Mouse (Mus musculus) layer of hippocampus, adult 2 months (tissue): ENCODE results near the gene Ctnnbl1. TPM values are rescaled to one million over a fixed set of nuclear protein-coding genes. Genes with fewer than 3 reads are reported as not detected.
A peak's percentile ranks its signal among the peaks of the same experiment; 100 is the strongest.

ENCODE experiments used
- DNase-seq, 2 experiments: peaks; one replicate each; pipeline ENCODE4 v3.0.0; 2022; ENCODE audit warnings: low spot score in 2 of 2
- H3K27ac ChIP-seq: fragments of 200-600 bp; 2 replicates; pipeline ENCODE4 v1.8.1; 2022
- H3K4me3 ChIP-seq: fragments of 200-600 bp; 2 replicates; pipeline ENCODE4 v1.8.1; 2022; ENCODE audit warnings: mild to moderate bottlenecking
- CTCF ChIP-seq: fragments of 200-600 bp; conservative IDR thresholded peaks from 2 replicates; pipeline ENCODE4 v1.8.1; 2022; ENCODE audit warnings: antibody characterized with exemption, mild to moderate bottlenecking, moderate library complexity
- total RNA-seq, 2 experiments: library from RNA; stranded (reverse); gene quantifications; 2 replicates each; pipeline ENCODE4 v1.2.3; 2021

The Ctnnbl1 gene
- total RNA-seq, 2 experiments from 2014 or later, result 29.2 to 32.8 TPM

DNA sequence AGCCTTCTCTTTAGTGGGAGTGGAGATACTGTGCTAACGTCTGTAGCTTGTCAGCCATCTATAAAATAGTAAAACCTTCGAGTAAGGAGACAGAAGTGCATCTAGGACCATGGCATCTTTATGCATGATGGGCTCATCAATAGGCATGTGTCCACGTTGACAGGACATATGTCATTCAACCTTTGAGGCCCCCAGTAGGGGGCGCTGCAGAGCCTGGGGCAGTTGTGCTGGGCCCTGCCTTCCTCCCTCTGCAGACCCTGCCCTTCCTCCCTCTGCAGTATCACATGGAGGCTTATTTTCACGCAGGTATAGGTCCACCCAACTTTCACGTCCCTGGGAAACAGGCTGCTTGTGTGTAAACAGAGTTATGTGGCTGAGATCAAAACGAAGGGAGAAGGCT is 19.0 kb downstream of the Ctnnbl1 start:
- no peak for DNase-seq
- no peak overlapping the region for H3K27ac ChIP-seq
- TF ChIP-seq CTCF, result peak; percentile 75
- no peak overlapping the region for H3K4me3 ChIP-seq

DNA sequence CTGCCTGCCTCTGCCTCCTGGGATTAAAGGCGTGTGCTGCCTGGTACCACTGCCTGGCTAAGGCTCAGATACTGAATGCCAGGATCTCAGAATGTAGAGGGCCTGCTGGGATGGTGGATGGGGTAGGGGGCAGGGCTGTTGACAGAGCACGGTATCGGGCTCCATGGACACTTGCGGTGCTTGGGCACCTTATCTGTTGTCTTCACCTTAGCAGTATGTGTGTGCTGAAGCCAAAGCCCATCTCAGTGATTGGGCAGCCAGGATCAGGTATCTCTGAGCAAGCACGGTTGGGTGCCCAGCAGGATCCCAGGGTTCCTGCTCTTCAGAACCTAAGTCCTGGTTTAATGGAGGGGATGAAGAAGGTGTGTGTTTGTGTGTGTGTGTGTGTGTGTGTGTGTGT is 21.2 kb downstream of the Ctnnbl1 start:
- no peak for TF ChIP-seq CTCF
- H3K4me3 ChIP-seq, result no peak overlapping the region
- no peak for DNase-seq
- no peak overlapping the region for H3K27ac ChIP-seq

DNA sequence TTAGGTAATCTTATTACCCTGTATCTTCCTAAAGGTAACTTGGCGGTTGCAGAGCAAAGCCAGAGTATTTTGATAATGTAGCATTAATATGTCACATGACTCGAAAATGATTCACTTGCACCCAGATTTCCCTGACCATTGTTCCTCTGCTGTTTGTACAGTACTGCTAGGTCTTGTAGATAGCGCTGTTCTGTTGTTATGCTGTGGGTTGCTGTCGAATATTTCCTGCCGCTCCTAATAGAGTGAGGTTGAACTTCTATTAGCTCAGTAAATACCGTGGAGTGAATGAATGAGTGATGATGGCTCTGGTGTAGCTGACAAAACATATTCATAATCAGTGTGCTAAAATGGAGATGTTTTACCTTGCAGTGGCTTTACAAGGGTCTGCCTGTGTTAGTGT is 22.5 kb downstream of the Ctnnbl1 start:
- H3K27ac ChIP-seq, result no peak overlapping the region
- no peak for DNase-seq
- TF ChIP-seq CTCF, result no peak
- no peak overlapping the region for H3K4me3 ChIP-seq

DNA sequence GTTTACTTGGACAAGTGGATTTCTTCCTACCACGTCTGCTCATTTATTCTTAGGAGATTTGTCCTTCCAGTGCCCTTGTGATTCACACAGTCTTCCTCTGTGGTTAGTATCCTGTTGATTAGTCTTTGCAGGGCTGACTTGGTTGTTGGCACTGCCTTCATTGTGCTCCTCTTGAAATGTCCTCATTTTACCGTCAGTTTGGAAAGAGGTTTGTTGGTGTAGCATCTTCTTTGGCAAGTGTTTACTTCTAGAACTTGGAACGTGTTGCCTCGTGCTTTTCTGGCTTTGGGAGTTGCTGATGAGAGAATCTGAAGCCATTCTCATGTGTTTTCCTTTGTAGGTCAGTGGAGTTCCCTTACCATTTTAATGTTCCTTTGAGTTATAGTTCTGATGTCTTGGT is 25.7 kb downstream of the Ctnnbl1 start:
- no peak overlapping the region for H3K4me3 ChIP-seq
- TF ChIP-seq CTCF, result no peak
- H3K27ac ChIP-seq, result no peak overlapping the region
- DNase-seq, result no peak

DNA sequence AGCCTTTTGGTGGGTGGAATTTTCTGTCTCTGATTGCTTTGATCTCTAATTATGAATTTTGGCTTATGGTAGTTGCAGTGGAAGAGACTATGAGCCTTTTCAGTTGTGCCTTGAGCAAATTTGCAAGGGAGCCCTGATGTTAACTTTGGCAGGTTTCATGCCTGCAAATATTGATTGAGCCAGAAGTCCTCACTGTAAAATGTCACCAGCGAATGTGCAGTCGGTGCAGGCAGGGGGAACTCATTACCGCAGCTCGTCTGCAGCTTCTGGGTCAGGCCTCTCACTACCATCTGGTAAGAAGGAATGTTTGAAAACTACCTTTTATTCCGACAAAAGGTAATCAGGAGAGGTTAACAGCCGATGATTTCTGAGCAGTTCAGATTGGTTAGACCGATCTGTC is 29.4 kb downstream of the Ctnnbl1 start:
- peak overlapping the region; percentile 68 for H3K27ac ChIP-seq
- peak; percentile 43 to 57 for DNase-seq

DNA sequence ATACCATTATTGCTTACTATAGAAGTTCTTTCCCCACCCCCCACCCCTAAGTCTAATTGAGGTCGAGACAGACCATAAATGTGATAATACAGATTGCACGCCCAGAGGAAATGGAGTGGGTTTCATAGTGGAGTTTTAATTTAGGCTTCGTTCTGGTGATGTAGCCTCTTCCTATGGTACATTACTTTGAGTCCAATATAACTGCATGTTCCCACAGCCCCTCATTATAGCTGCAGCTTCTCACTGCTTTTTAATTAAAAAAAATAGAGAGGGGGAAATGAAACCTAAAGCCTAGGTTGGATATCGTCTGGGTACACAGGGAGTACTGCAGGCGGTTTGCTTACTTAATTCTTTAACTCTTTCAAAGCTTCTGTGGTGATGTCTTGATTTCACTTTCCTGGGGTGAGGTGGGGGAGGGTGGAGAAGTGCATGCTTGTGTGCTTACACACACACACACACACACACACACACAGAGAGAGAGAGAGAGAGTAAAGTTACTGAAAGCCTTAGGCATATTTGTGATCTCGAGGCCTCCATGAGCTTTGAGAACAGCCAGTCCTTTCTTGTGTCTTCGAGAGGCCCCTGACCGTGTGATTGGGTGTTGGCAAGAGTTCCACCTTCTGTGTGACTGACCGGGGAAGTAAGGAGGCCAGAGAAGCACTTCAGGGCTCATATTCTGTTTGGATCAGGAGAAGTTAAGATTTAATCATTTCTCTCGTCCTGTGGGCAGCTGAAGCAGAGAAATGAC is 31.7 kb downstream of the Ctnnbl1 start:
- no peak for DNase-seq
- no peak for TF ChIP-seq CTCF
- no peak overlapping the region for H3K4me3 ChIP-seq
- H3K27ac ChIP-seq, result peak overlapping the region; percentile 23; the same call in 1 of the 2 replicates

More for the DNA sequence above, 29.4 kb downstream of the Ctnnbl1 start:
- TF ChIP-seq CTCF, result no peak
- H3K4me3 ChIP-seq, result peak overlapping the region; percentile 32; the same call in 1 of the 2 replicates

DNA sequence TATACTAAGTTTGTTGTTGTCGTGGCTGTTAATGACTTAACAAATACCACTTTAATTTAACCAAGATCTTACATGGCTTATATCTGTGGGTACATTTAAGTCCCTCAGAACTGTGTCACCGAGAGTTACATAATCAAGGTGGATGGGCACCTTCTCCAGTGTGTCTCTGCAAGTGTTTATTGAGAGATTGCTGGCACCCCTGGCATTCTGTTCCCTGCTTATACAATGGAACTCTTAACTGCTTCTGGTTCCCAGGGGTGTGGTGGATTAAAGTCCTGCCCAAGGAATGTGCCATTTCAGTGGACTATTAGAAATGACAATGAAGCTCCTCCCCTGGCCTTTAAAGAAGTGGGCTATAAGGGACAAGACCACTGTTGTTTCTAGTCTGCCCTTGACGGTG is 33.6 kb downstream of the Ctnnbl1 start:
- peak overlapping the region; percentile 32; the same call in 1 of the 2 replicates for H3K27ac ChIP-seq
- no peak for DNase-seq
- H3K4me3 ChIP-seq, result no peak overlapping the region
- no peak for TF ChIP-seq CTCF

DNA sequence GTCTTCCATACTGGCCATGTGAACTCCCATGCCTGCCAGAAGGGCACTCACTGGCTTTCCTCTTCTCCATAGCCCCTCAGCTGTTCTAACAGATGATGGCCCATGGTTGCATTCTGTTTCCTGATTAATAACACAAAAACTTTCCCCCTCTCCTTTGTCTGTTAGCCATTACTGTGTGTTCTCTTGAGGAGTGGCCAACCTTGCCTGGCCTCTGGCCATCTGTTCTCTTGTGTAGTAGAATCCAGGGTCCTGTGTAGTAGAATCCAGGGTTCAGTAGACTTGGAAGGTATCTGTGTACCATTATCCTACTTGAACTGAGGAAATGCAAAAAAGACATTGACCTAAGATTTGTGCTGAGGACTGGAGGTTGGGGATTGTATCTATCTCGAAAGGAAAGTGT is 36.5 kb downstream of the Ctnnbl1 start:
- Histone ChIP-seq H3K4me3 (no peak overlapping the region), H3K27ac (no peak overlapping the region)
- DNase-seq, result no peak
- no peak for TF ChIP-seq CTCF

DNA sequence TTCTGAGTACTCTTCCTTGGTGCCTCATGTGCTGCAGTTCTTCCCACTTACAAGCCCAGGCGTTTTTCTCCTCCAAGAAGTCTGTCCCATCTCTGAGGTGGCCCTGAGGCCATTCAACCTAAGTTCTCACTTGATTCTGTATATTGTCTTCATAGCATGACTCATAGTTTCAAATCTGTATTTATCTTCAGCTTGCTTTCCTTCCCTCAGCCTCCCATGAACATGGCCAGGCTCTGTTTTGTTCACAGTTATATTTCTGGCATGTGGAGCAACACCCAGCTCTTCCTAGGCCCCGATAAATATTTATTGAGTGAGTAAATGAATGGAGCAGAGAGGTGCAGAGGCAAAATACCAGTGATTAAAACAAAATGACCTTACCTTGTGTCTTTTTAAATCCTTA is 38.8 kb downstream of the Ctnnbl1 start:
- TF ChIP-seq CTCF, result no peak
- DNase-seq, result no peak
- Histone ChIP-seq H3K27ac (peak overlapping the region; percentile 20; the same call in 1 of the 2 replicates), H3K4me3 (no peak overlapping the region)

DNA sequence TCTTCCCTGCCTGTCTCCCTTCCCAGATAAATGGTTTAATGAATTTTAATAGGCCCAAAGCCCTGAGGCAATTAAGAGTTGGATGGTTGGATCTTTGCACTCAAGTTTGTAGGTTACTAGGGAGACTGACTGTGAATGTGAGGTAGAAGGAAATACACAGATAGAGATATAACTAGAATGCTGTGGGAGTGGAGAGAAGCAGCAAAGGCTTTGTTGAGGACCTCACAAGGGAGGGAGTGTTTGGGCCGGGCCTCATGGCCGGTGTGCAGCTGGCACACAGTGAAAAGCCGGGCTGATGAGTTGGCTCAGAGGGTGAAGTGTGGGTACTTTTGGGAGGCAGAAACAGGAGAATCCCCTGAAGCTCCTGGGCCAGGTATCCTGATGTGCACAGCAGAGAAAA is 43.8 kb downstream of the Ctnnbl1 start:
- TF ChIP-seq CTCF, result no peak

DNA sequence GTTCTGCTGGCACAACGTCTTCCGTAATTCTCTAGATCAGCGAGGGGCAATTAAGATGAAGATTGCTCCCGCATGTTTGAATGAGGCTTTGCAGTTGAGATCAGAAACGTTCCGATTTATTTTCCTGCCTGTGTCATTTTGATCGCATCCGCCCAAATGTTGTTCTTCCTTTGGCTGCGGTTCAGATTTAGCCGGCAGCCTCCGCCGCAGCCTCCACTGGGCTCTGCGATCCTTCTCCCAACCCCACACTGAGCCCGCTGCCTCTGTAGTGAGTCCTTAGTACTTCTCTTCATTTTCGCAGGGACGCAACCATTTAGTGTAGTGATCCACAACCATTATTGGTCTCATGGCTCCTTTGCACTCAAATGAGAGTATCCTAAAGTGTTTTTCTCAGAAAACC is 46.0 kb downstream of the Ctnnbl1 start:
- no peak for TF ChIP-seq CTCF
- H3K4me3 ChIP-seq, result no peak overlapping the region
- DNase-seq, result no peak
- no peak overlapping the region for H3K27ac ChIP-seq

More for the DNA sequence above, 43.8 kb downstream of the Ctnnbl1 start:
- no peak overlapping the region for H3K27ac ChIP-seq
- H3K4me3 ChIP-seq, result no peak overlapping the region
- DNase-seq, result no peak

DNA sequence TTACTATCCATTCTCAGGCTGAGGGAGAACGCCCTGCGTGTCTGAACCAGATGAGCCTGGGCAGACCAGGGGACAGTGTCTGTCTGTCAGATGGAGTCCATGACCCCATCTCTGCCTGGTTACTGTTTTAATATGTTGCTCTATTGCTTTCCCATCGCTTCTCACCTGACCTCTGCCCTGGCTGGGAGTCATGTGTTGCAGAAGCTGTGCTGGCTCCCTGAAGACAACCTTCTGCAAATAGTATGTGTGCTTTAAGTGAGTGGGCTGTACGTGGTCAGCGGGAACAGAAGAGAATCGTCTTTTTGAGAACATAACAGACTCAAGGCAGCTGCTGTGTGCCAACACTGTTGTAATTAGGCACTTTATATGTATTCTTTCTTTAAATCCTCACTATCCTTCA is 47.0 kb downstream of the Ctnnbl1 start:
- Histone ChIP-seq H3K4me3 (no peak overlapping the region), H3K27ac (no peak overlapping the region)
- no peak for DNase-seq
- TF ChIP-seq CTCF, result no peak

DNA sequence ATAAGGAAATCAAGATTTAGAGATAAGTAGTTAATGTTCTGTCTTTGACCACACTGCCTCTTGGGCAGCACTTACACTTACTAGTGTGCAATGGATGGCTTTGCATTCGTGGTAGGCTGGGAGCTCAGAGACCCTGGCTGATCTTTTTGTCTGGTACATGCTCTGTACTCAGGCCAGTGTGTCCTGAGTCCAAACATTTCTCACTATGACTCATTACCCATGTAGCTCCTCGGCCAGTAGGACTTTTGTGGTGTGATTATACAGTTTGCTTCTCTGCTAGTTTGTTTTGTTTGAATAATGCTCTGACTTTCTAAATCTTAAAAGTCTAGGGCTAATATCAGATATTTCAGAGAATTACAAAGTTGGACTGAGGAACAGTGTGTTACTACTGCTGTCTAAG is 47.4 kb downstream of the Ctnnbl1 start:
- no peak for DNase-seq
- TF ChIP-seq CTCF, result no peak
- Histone ChIP-seq H3K27ac (no peak overlapping the region), H3K4me3 (no peak overlapping the region)

DNA sequence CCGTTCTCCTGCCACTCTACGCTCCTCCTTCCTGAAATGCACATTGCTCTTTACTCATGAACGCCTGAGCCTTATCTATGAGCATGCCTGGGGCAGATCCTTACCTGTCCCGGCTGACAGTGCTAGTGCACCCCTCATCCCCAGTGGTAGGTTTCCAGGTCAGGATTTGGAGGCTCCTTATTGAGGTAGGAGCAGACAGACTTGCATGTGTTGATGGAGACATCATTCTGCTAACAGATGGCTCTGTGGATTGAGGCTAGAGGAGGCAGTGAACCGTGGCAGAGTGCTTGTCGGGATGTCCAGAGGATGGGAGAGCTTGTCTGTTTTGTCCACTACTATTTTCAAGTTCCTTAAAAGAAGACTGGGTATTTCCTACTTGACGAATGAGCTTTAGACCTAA is 52.0 kb downstream of the Ctnnbl1 start:
- no peak overlapping the region for H3K4me3 ChIP-seq
- TF ChIP-seq CTCF, result no peak
- no peak overlapping the region for H3K27ac ChIP-seq
- no peak for DNase-seq
